Mouse (Mus musculus): ENCODE results near the gene Mon1a.

The Mon1a gene

GRCm38 (mm10) chr9:107947241-107948194, 59.6 kb downstream of the Mon1a start:
- intact Hi-C loops (cut with DNase I): no loop called here

GRCm38 (mm10) chr9:107949184-107949921, 61.4 kb downstream of the Mon1a start:
- intact Hi-C loops (cut with DNase I): no loop called here

GRCm38 (mm10) chr9:107949922-107950235, 61.9 kb downstream of the Mon1a start, which contains the start of gene Traip:
TSS of gene Traip (plus strand) at chr9:107950136.
- intact Hi-C loops (cut with DNase I): no loop called here

- intact Hi-C loops (cut with DNase I): no loop called here
Measured at GRCm38 (mm10) chr9:107950460-107951355, 62.8 kb downstream of the Mon1a start.

Data from adrenal gland (tissue).